ENCODE assay signal across 8 mouse cellular contexts in the genomic region with DNA sequence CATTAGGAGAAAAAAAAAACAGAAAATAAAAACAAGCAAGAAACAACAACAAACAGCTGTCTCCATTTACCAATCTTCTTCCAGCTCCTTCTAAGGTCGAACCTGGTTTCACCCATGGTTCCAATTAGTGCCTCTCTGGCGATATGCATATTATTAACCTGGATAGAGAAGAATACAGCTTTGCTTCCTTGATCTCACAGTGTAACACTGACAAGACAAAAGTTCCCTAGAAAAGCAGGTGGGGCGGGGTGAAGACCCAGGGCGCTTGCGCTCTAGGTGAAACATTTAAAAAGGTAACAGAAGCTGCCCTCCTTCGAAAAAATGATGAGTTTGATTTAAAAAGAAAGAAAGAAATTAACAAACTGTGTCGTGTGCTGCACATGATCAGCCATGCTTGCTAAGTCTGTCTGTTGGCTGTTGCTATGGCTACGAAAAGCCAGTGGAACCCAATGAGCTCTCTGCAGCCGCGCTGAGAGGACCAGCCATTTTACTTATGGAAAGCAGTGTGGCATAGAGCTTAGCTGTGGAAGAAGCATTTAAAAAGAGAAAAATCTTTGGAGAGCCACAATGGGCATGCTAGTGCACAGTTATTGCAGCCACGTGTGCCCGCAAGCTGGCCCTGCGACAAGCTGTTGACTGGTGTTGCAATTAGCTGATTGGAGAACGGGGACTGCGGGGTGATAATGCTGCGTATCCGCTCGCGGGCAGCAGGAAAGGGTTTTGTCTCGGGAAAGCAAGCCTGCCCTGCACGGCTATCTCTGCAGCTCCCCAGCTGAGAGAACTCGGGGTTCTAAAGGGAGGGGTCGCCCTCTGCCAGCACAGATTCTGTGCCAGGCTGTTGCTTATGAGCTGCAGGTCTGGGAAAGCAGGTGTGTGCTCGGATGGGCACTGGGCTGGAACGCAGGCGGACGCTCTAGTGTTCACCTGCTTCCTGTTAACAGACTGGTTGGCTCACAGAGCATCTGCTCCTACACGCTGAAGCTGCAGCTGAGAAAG.
DNase-seq lines count a peak whose midpoint lies in the region; ATAC-seq and TF ChIP-seq lines count a peak whose summit lies in the region.

No protein-coding gene starts in this region.

- TF ChIP-seq CTCF in thymus, adult 2 months (IDR thresholded peaks at IDR 0.05; ENCODE audit: borderline replicate concordance, control insufficient read depth, extremely low read depth, insufficient read depth, low read length, poor library complexity): no peak

- H3K9me3 ChIP-seq in embryonic facial prominence, embryonic 11.5 days (replicated peaks; ENCODE audit: control insufficient read depth, low read length): no peaks in the 10 kb centered on the region
- no peaks in the 10 kb centered on the region for H3K9me3 ChIP-seq in heart, embryonic 15.5 days (replicated peaks)
- no peaks in the 10 kb centered on the region for H3K9me3 ChIP-seq in liver, embryonic 12.5 days (replicated peaks)
- H3K9me3 ChIP-seq in neural tube, embryonic 13.5 days: no peaks in the 10 kb centered on the region

- peak overlapping the region; percentile 2; the same call in 1 of the 2 replicates for H3K4me3 ChIP-seq in thymus, adult 2 months (ENCODE audit: control insufficient read depth, insufficient read depth, low read length)
- peak overlapping the region; percentile 43 for H3K4me3 ChIP-seq in embryonic facial prominence, embryonic 11.5 days (ENCODE audit: low read depth, low read length)
- peak overlapping the region; percentile 59 for H3K4me3 ChIP-seq in heart, embryonic 15.5 days
- H3K4me3 ChIP-seq in liver, embryonic 12.5 days: peak overlapping the region; percentile 47
- H3K4me3 ChIP-seq in neural tube, embryonic 13.5 days: peak overlapping the region; percentile 62

- no peak overlapping the region for H3K27ac ChIP-seq in thymus, adult 2 months (ENCODE audit: control insufficient read depth, insufficient read depth, low read length)
- H3K27ac ChIP-seq in embryonic facial prominence, embryonic 11.5 days (replicated peaks; ENCODE audit: low read depth, low read length): peak overlapping the region; percentile 68
- peak overlapping the region; percentile 88 for H3K27ac ChIP-seq in heart, embryonic 15.5 days
- 0 out of 2 replicates have a peak overlapping the region, but pooled peaks have one; percentile 37 for H3K27ac ChIP-seq in liver, embryonic 12.5 days
- H3K27ac ChIP-seq in neural tube, embryonic 13.5 days (replicated peaks): peak overlapping the region; percentile 97

- no peaks in the 10 kb centered on the region for H3K36me3 ChIP-seq in thymus, adult 2 months (ENCODE audit: control insufficient read depth, insufficient read depth, low read length)
- no peaks in the 10 kb centered on the region for H3K36me3 ChIP-seq in embryonic facial prominence, embryonic 11.5 days (replicated peaks; ENCODE audit: control insufficient read depth, insufficient read depth, low read depth, low read length)
- no peaks in the 10 kb centered on the region for H3K36me3 ChIP-seq in heart, embryonic 15.5 days
- no peaks in the 10 kb centered on the region for H3K36me3 ChIP-seq in liver, embryonic 12.5 days
- no peaks in the 10 kb centered on the region for H3K36me3 ChIP-seq in neural tube, embryonic 13.5 days

- H3K4me1 ChIP-seq in thymus, adult 2 months (replicated peaks; ENCODE audit: control insufficient read depth, insufficient read depth, low read length): no peaks in the 10 kb centered on the region
- H3K4me1 ChIP-seq in embryonic facial prominence, embryonic 11.5 days (ENCODE audit: control insufficient read depth, insufficient read depth, low read length): no peaks in the 10 kb centered on the region
- H3K4me1 ChIP-seq in heart, embryonic 15.5 days (replicated peaks): peaks cover 3% of the 10 kb centered on the region; the same call in 1 of the 2 replicates
- no peaks in the 10 kb centered on the region for H3K4me1 ChIP-seq in liver, embryonic 12.5 days
- H3K4me1 ChIP-seq in neural tube, embryonic 13.5 days (replicated peaks): peaks cover 42% of the 10 kb centered on the region

- no peak for DNase-seq in thymus, adult 2 months
- no peak for DNase-seq in thymus, postnatal 0 days (ENCODE audit: low spot score)
- peak; percentile 91 for DNase-seq in embryonic facial prominence, embryonic 11.5 days (ENCODE audit: low spot score)
- DNase-seq in kidney, postnatal 25 days: peak; percentile 65 to 81
- DNase-seq in testis, postnatal 14 days (ENCODE audit: low spot score): peak; percentile 64

- peak overlapping the region; percentile 72 for H3K9ac ChIP-seq in embryonic facial prominence, embryonic 11.5 days (replicated peaks; ENCODE audit: low read length)
- H3K9ac ChIP-seq in heart, embryonic 15.5 days: peak overlapping the region; percentile 66
- H3K9ac ChIP-seq in liver, embryonic 12.5 days: no peak overlapping the region
- H3K9ac ChIP-seq in neural tube, embryonic 13.5 days: peak overlapping the region; percentile 83

- H3K27me3 ChIP-seq in thymus, adult 2 months (ENCODE audit: control insufficient read depth, insufficient read depth, low read length): no peaks in the 10 kb centered on the region
- no peaks in the 10 kb centered on the region for H3K27me3 ChIP-seq in embryonic facial prominence, embryonic 11.5 days (ENCODE audit: control insufficient read depth, insufficient read depth, low read length)
- no peaks in the 10 kb centered on the region for H3K27me3 ChIP-seq in heart, embryonic 15.5 days
- peaks cover 4% of the 10 kb centered on the region; the same call in 1 of the 2 replicates for H3K27me3 ChIP-seq in liver, embryonic 12.5 days (replicated peaks)
- no peaks in the 10 kb centered on the region for H3K27me3 ChIP-seq in neural tube, embryonic 13.5 days

- peak; percentile 92 for ATAC-seq in embryonic facial prominence, embryonic 11.5 days (replicated peaks; ENCODE audit: insufficient number of reproducible peaks, low FRiP score, low TSS enrichment, low read depth)
- ATAC-seq in heart, embryonic 15.5 days (replicated peaks; ENCODE audit: insufficient number of reproducible peaks, insufficient read depth, low FRiP score, low read depth): peak; percentile 84
- ATAC-seq in liver, embryonic 12.5 days: peak; percentile 60
- ATAC-seq in neural tube, embryonic 13.5 days (ENCODE audit: low read depth): peak; percentile 96

- TF ChIP-seq POLR2A in thymus, adult 2 months (IDR thresholded peaks at IDR 0.05; ENCODE audit: control insufficient read depth, extremely low read depth, insufficient read depth, low read length, poor library complexity): no peak

- peak overlapping the region; percentile 44 for H3K4me2 ChIP-seq in embryonic facial prominence, embryonic 11.5 days (ENCODE audit: low read depth, low read length)
- peak overlapping the region; percentile 72 for H3K4me2 ChIP-seq in heart, embryonic 15.5 days
- H3K4me2 ChIP-seq in liver, embryonic 12.5 days: peak overlapping the region; percentile 64
- H3K4me2 ChIP-seq in neural tube, embryonic 13.5 days: peak overlapping the region; percentile 81

- 5% methylated on average over 28 of the region's 28 CpGs for WGBS in thymus, adult 2 months
- under 1% methylated on average over 28 of the region's 28 CpGs for WGBS in embryonic facial prominence, embryonic 11.5 days
- WGBS in heart, embryonic 15.5 days: 2% methylated on average over 28 of the region's 28 CpGs
- 2% methylated on average over 28 of the region's 28 CpGs for WGBS in liver, embryonic 12.5 days (ENCODE audit: insufficient replicate concordance)
- WGBS in neural tube, embryonic 13.5 days: 1% methylated on average over 28 of the region's 28 CpGs

Comparison
In these comparisons a context has a peak if more than half of its experiments do, and no peak if none do; other contexts are left out.
1. DNase-seq: peak in embryonic facial prominence, embryonic 11.5 days (single experiment), kidney, postnatal 25 days (2 of 2) and testis, postnatal 14 days (single experiment); none in thymus, adult 2 months (single experiment) and thymus, postnatal 0 days (single experiment).
2. H3K4me3 ChIP-seq: peak in every context shown above with its lines; median percentile 62 in neural tube, embryonic 13.5 days; 59 in heart, embryonic 15.5 days; 47 in liver, embryonic 12.5 days; 43 in embryonic facial prominence, embryonic 11.5 days; 2 in thymus, adult 2 months.
3. Peak in every context shown above with its lines, with median percentiles within 50 percentile points of each other: ATAC-seq and H3K4me2 ChIP-seq.